Mouse (Mus musculus) adrenal gland, adult 18-20 months (tissue): ENCODE measurements around the gene Timp4. TPM values are rescaled to one million over a fixed set of nuclear protein-coding genes. Genes with fewer than 3 reads are reported as not detected.

ENCODE experiments used
- DNase-seq, 2 experiments: peaks; one replicate each; pipeline ENCODE4 v3.0.0; 2021 to 2022; ENCODE audit warnings: low spot score in 2 of 2
- long read RNA-seq, 2 experiments: library from polyadenylated mRNA; stranded (forward); transcript quantifications; one replicate each; pipeline ENCODE4 v2.0.0; 2021
- total RNA-seq, 2 experiments: library from RNA; stranded (reverse); gene quantifications; 1 replicate in 1 of 2; 2 replicates in 1 of 2; pipeline ENCODE4 v1.2.3; 2021

The Timp4 gene
- total RNA-seq: 10 to 100 TPM in 1 of 2 experiments, 1 to 10 TPM in 1; 2.6 to 11.3 TPM
- long read RNA-seq, experiment 1, full-length matches to known transcripts: 18 of 23 reads
- long read RNA-seq, experiment 1, partial matches to known transcripts: 0 of 23 reads
- long read RNA-seq, experiment 1, other reads (novel, unspliced or antisense): 5 of 23 reads
- long read RNA-seq, experiment 2, full-length matches to known transcripts: 4 of 4 reads
- long read RNA-seq, experiment 2, partial matches to known transcripts: 0 of 4 reads
- long read RNA-seq, experiment 2, other reads (novel, unspliced or antisense): 0 of 4 reads

GRCm38 (mm10) chr6:115252099-115252873 lies at the start of gene Timp4:
TSS of gene Timp4 (minus strand) at chr6:115252205.
- peak in 1 of 2 experiments; percentile 14 for DNase-seq

GRCm38 (mm10) chr6:115293877-115294276 lies 41.9 kb upstream of the Timp4 start:
- DNase-seq: no peak

- no peak for DNase-seq
These were observed 40.6 kb upstream of the Timp4 start for GRCm38 (mm10) chr6:115292621-115293020.

- no peak for DNase-seq
These were observed 39.8 kb upstream of the Timp4 start for GRCm38 (mm10) chr6:115291823-115292222.

- DNase-seq: no peak
These were observed 39.1 kb upstream of the Timp4 start for GRCm38 (mm10) chr6:115291068-115291467.

- DNase-seq: no peak
These were observed 38.6 kb upstream of the Timp4 start for GRCm38 (mm10) chr6:115290561-115290960.

- no peak for DNase-seq
These were observed 36.2 kb upstream of the Timp4 start for GRCm38 (mm10) chr6:115288223-115288622.

- DNase-seq: no peak
These were observed 34.4 kb upstream of the Timp4 start for GRCm38 (mm10) chr6:115286441-115286840.

GRCm38 (mm10) chr6:115284153-115284552 lies 32.1 kb upstream of the Timp4 start:
- DNase-seq: no peak

- no peak for DNase-seq
These were observed 27.6 kb upstream of the Timp4 start for GRCm38 (mm10) chr6:115279639-115280038.

- no peak for DNase-seq
These were observed 26.1 kb upstream of the Timp4 start for GRCm38 (mm10) chr6:115278086-115278485.

- no peak for DNase-seq
These were observed 23.3 kb upstream of the Timp4 start for GRCm38 (mm10) chr6:115275116-115275815.

- DNase-seq: peak in 1 of 2 experiments; percentile 7
These were observed 22.7 kb upstream of the Timp4 start for GRCm38 (mm10) chr6:115274705-115275104.

GRCm38 (mm10) chr6:115273346-115273745 lies 21.3 kb upstream of the Timp4 start:
- peak in 1 of 2 experiments; percentile 13 for DNase-seq

GRCm38 (mm10) chr6:115271866-115272271 lies 19.9 kb upstream of the Timp4 start:
- peak; percentile 31 to 37 for DNase-seq

GRCm38 (mm10) chr6:115271326-115271725 lies 19.3 kb upstream of the Timp4 start:
- no peak for DNase-seq

GRCm38 (mm10) chr6:115270085-115270484 lies 18.1 kb upstream of the Timp4 start:
- DNase-seq: no peak

GRCm38 (mm10) chr6:115269561-115269960 lies 17.6 kb upstream of the Timp4 start:
- DNase-seq: no peak

GRCm38 (mm10) chr6:115268551-115269385 lies 16.8 kb upstream of the Timp4 start:
- no peak for DNase-seq

GRCm38 (mm10) chr6:115267916-115268315 lies 15.9 kb upstream of the Timp4 start:
- DNase-seq: peak; percentile 64 to 71

GRCm38 (mm10) chr6:115266791-115267190 lies 14.8 kb upstream of the Timp4 start:
- no peak for DNase-seq
